Mouse (Mus musculus) liver, adult (tissue): ENCODE measurements around the gene B4galt7.

Experiments
- GATA4 ChIP-seq: IDR thresholded peaks from 2 replicates; pipeline ENCODE4 v1.6.1; 2014; ENCODE audit warnings: mild to moderate bottlenecking, low read length; ENCODE audit not compliant: insufficient replicate concordance

Gene B4galt7

DNA sequence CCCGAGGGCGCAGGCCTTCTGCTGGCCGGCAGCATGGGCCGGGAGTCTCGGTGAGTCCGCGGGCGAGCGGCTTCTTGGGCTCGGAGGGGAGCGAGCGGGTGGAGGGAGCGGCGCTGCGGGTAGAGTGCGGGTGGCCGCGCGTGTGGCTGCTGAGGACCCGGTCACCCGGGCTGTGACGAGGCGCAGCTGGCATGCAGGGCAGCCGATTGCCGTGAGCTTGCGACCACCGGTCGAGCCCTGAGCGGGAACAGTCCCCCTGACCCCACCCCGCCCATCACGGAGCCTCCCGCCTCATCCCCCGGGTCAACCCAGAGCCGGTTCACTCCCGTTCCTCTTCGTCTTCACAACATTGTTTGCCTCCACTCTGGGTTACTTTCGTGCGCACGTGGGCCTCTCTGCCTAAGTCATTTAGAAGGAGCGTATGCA, 35.5 kb downstream of the B4galt7 start:
- TF ChIP-seq GATA4: no peak

DNA sequence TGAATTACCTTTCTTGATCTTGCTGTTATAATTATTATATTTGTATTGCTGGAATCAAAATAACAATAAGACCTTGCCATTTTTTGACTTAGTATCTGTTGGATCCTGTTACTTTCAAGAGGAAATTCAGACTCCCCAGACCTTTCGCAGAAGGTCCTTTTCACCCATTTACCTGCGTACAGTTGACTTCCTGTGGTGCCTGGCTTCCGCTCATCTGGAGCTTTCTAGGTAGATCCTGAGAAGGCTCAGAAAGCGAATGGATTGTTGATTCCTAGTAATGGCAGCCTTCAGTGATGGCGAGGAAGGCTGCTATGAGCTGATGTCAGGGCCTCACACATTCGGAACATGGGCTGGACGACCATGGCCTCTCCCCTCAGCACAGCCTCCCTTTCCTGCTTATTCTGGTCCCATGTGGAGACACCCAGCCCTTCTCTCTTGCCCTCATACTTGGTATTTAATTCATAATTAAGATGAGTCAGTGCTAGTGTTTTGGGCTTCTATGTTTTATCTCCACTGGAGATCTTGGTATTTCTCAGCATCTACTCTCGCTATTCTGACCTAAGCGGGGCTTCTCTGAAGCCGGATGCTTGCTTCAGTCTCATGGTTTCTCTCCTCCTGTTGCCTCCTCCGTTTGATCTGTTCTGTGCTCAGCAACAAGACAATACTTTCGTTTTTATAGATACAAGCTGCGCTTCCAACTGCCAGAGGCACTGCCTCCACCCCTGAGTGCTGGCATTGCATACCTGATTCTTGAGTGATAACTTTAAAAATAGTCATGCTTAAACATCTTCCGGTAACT, 36.7 kb downstream of the B4galt7 start:
- TF ChIP-seq GATA4: no peak

DNA sequence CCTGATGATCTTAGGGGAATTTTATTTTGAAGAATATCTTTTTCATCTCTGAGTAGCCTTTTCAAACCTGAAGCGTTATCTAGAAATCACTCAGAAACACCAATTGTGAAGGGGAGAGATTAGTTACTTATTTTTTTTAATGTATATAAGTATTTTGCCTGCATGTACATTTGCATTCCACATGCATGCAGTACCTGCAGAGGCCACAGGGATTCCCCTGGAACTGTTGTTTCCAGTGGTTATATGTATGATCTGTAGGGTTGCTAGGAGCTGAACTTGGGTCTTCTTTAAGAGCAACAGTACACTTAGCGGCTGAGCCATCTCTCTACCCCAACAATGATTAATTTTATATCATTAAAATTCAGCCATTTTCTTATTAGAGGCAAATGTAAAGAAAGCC, 44.8 kb downstream of the B4galt7 start:
- no peak for TF ChIP-seq GATA4

GRCm38 (mm10) chr13:55650098-55650497, 50.4 kb downstream of the B4galt7 start:
- TF ChIP-seq GATA4: no peak

DNA sequence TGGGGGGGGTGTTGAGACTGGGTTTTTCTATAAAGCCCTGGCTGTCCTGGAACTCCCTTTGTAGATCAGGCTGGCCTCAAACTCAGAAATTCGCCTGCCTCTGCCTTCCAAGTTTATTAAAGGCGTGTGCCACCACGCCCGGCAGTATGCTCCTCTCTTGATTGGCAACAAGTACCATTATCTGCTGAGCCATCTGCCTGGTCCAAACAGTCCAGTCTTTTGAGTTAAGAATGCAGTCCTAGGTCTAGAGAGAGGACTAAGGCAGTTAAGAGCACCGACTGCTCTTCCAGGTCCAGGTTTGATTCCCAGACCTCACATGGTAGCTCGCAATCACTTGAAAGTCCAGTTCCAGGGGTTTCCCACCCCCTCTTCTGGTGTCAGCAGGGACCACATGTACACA, 51.3 kb downstream of the B4galt7 start:
- no peak for TF ChIP-seq GATA4
